Mouse (Mus musculus) olfactory bulb, adult 2 months (tissue): ENCODE data around the gene Cryab. TPM values are rescaled to one million over a fixed set of nuclear protein-coding genes. Genes with fewer than 3 reads are reported as not detected.
A peak's percentile ranks its signal among the peaks of the same experiment; 100 is the strongest.

ENCODE experiments used
- H3K27ac ChIP-seq: fragments of 200-500 bp; 2 replicates; pipeline ENCODE4 v1.5.1; 2012; ENCODE audit warnings: low read depth, low read length; ENCODE audit not compliant: insufficient read depth
- H3K4me1 ChIP-seq: fragments of 200-500 bp; 2 replicates; pipeline ENCODE4 v1.6.1; 2012; ENCODE audit warnings: low read length; ENCODE audit not compliant: control insufficient read depth, insufficient read depth
- H3K4me3 ChIP-seq: fragments of 200-500 bp; 2 replicates; pipeline ENCODE4 v1.5.1; 2012; ENCODE audit warnings: mild to moderate bottlenecking, low read depth, low read length, moderate library complexity; ENCODE audit not compliant: insufficient read depth
- CTCF ChIP-seq: fragments of 200-500 bp; IDR thresholded peaks from 2 replicates; pipeline ENCODE4 v1.5.1; 2012; ENCODE audit warnings: low read depth, mild to moderate bottlenecking, low read length, moderate library complexity; ENCODE audit not compliant: insufficient read depth
- POLR2A ChIP-seq: fragments of 200-500 bp; IDR thresholded peaks from 2 replicates; pipeline ENCODE4 v1.6.1; 2012; ENCODE audit warnings: mild to moderate bottlenecking, low read depth, low read length, moderate library complexity; ENCODE audit not compliant: insufficient read depth
- WGBS: fragments of 180-500 bp; shearing (Covaris S2); methylation state at CpG from one replicate; pipeline ENCODE4 v1.1.7; 2018; 5-methylcytosine and 5-hydroxymethylcytosine counted together
- polyA plus RNA-seq: library from polyadenylated mRNA; stranded (reverse); fragments of >200 nt; gene quantifications from 2 replicates; pipeline ENCODE4 v1.2.4, GENCODE M21; 2012; ENCODE audit warnings: low replicate concordance; ENCODE audit not compliant: missing spikeins, insufficient read depth, insufficient read length

Cryab gene
- polyA plus RNA-seq, 1 experiment, result not detected

- WGBS, result 61% methylated on average over 17 of the region's 17 CpGs
- Histone ChIP-seq H3K4me3 (peak overlapping the region; percentile 17; the same call in 1 of the 2 replicates), H3K4me1 (peaks cover 8% of the 10 kb centered on the region), H3K27ac (peak overlapping the region; percentile 43)
- no peak for TF ChIP-seq POLR2A
- no peak for TF ChIP-seq CTCF
Measured at GRCm38 (mm10) chr9:50752784-50753615, 1.9 kb downstream of the Cryab start.

DNA sequence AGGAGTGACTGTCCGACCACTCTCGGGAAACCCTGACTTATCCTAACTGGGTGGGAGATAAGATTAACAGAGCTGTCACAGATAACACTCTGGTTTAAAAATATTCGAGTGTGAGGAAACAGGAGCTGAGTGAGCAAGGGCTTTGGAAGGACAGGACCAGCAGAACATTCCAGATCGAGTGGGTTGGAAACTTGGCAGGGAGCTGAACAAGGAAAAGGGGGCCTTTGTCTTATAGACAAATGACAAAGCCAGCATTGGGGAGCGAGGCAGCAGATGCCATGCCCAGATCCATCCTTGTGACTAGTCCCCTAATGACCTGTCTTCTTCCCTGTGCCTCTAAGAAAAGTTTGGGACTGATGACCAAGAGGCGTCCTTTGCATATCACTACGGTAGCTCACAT, 2.8 kb downstream of the Cryab start:
- 60% methylated on average over 7 of the region's 7 CpGs for WGBS
- Histone ChIP-seq H3K4me3 (no peak overlapping the region), H3K4me1 (peaks cover 8% of the 10 kb centered on the region), H3K27ac (0 out of 2 replicates have a peak overlapping the region, but pooled peaks have one; percentile 43)
- TF ChIP-seq CTCF (no peak), POLR2A (no peak)

DNA sequence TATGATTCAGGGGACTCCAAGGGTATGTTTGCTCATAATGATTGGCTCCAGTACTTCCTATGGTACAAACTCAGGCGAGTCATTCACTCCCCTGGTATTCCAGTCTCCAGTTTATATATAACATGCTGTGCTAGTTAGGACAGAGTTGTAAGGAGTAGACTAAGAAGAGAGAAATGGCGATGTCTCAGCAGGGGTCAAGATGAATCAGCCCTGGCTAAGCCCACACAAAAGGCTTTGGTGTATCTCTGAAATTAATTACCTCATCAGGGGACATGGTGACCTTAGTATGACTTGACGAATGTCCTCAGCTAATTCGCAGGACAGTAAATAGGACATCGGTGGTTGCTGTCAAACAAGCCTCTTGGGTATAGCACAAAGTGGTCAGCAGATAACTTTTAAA, 5.6 kb downstream of the Cryab start:
- TF ChIP-seq CTCF (no peak), POLR2A (no peak)
- Histone ChIP-seq H3K4me1 (peaks cover 7% of the 10 kb centered on the region), H3K27ac (no peak overlapping the region), H3K4me3 (no peak overlapping the region)
- 44% methylated on average over 5 of the region's 5 CpGs for WGBS

DNA sequence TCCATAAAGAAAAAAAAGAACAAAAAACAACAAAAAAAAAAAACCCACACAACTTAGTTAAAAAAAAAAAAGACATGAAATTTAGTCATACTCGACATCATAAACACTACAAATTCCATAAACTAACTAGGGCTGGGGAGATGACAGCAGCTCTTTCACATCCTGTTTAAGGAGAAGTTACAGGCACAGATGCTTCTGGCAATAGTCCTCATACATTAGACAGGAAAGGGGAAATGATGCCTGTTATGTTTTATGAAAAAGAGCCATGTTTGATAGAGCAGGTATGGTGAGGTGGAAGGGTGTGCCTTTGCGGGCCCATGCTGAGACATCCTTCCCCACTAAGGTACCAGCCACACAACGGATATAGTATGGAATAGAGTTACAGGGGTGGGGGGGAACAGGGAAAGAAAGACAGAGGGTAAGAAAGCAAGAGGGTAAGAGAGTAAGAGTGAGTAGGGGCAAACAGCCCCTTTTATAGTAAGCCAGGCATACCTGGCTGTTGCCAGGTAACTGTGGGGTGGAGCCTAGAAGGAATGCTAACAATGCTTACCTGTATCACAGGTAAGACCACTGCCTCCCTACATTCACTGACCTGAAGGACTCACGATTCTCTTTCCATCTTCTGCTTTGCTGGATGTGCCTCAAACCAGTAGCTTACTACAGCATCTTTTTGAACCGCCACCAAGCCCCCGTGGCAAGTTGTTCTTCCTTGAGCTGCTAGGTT, 10.6 kb downstream of the Cryab start:
- Histone ChIP-seq H3K27ac (no peak overlapping the region), H3K4me3 (no peak overlapping the region), H3K4me1 (no peaks in the 10 kb centered on the region)
- WGBS, result 66% methylated on average over 6 of the region's 6 CpGs
- TF ChIP-seq POLR2A (no peak), CTCF (no peak)

DNA sequence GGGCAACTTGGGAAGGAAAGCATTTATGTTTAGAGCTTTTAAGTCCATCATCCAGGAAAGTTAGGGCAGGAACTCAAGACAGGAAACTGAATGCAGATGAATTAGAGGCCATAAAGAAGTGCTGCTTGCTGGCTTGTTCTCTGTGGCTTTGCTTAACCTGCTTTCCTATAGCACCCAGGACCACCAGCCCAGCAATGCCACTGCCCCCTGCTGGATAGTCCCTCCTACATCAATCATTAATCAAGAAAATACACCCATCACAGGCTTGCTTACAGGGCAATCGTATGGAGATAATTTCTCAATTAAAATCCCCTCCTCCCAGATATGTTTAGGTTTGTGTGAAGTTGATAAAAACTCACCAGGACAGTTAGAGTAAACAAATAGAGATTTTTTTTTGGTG, 12.2 kb downstream of the Cryab start:
- TF ChIP-seq POLR2A, result no peak
- TF ChIP-seq CTCF, result no peak
- Histone ChIP-seq H3K4me3 (no peak overlapping the region), H3K4me1 (no peaks in the 10 kb centered on the region), H3K27ac (no peak overlapping the region)
- WGBS, result 73% methylated on average over 1 of the region's 1 CpGs

- Histone ChIP-seq H3K4me1 (peaks cover 3% of the 10 kb centered on the region; the same call in 1 of the 2 replicates), H3K27ac (peak overlapping the region; percentile 68), H3K4me3 (peak overlapping the region; percentile 71)
- WGBS, result 2% methylated on average over 17 of the region's 17 CpGs
- TF ChIP-seq CTCF (no peak), POLR2A (no peak; the same call in 1 of the 2 replicates)
Measured at GRCm38 (mm10) chr9:50767531-50768106, 16.5 kb downstream of the Cryab start.

GRCm38 (mm10) chr9:50768107-50769002, 17.2 kb downstream of the Cryab start, which contains the start of gene Fdxacb1:
Fdxacb1 (plus strand) TSS chr9:50768236.
- peaks cover 3% of the 10 kb centered on the region; the same call in 1 of the 2 replicates for H3K4me1 ChIP-seq
- 3% methylated on average over 59 of the region's 59 CpGs for WGBS
- H3K4me3 ChIP-seq, result peak within 1 kb of the TSS; percentile 71
- TF ChIP-seq POLR2A (no peak; the same call in 1 of the 2 replicates), CTCF (peak; percentile 95)
- peak within 1 kb of the TSS; percentile 78 for H3K27ac ChIP-seq

GRCm38 (mm10) chr9:50770011-50770410, 18.9 kb downstream of the Cryab start:
- H3K4me1 ChIP-seq, result peaks cover 3% of the 10 kb centered on the region; the same call in 1 of the 2 replicates
- no peak for TF ChIP-seq POLR2A
- no peak for TF ChIP-seq CTCF
- no peak overlapping the region for H3K4me3 ChIP-seq
- no peak overlapping the region for H3K27ac ChIP-seq
- 73% methylated on average over 2 of the region's 2 CpGs for WGBS
